Mouse (Mus musculus) urinary bladder, postnatal 4 days (tissue): ENCODE data around the gene Asic2.
A peak's percentile ranks its signal among the peaks of the same experiment; 100 is the strongest.

ENCODE experiments used
- DNase-seq, 2 experiments: peaks; one replicate each; pipeline ENCODE4 v3.0.0; 2021 to 2022; ENCODE audit warnings: low spot score in 2 of 2

Asic2 gene

DNA sequence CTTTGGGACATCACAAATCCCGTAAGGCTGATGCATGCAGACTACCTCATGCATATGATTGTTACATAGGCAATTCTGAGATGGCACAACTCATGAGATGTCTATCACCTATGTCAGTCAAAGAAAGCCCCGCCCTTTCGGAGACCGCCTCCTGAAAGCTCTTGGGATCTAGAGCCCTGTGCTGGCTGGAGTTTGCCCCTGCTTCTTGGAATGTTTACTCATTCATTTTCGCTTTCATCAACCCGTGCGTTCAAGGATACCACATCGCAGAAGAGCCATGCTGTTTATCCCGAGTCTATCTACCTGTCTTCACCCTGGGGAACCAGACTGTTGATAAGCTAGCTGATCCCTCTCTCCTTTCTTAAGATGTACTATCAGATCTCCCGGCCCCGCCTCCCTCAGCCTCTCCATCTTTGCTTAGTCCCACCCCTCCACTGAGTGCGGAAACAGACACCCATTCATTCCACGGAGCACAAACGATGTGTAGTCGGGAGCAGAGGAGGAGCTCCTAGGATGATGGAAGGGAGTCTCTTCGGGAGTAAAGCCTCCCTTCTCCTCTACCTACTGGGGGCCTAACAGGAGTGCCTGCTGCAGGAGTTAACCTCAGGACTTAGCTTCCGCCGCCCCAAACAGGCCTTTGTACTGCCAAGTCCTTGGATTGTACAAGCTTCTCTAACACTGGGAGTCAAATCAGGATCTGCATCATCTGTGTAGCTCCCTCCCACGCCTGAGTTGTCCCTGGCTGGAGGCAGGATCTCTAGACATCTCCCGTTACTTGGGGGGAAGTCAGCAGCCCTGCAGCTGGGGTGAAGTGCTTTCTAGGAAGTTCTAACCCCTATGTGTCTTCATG, 356.1 kb downstream of the Asic2 start:
- no peak for DNase-seq

DNA sequence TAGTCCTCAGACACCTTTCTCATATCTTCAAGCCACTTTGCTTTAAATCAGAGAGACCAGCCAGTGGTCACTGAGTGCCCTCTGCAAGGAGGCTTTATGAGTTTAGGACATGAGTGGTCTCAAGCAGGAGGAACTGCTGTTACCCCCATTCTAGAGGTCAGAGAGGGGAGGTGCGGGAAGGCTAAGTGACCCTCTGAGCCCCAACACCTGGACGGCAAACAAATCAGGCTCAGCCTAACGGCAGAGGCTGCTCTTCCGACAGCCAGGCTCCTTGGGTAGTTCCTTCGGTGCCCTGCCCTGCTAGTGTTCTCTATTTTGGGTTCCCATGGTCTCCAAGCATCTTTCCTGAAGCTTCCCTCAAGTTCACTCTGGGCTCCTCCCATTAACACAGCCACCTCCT, 357.8 kb downstream of the Asic2 start:
- DNase-seq: no peak

DNA sequence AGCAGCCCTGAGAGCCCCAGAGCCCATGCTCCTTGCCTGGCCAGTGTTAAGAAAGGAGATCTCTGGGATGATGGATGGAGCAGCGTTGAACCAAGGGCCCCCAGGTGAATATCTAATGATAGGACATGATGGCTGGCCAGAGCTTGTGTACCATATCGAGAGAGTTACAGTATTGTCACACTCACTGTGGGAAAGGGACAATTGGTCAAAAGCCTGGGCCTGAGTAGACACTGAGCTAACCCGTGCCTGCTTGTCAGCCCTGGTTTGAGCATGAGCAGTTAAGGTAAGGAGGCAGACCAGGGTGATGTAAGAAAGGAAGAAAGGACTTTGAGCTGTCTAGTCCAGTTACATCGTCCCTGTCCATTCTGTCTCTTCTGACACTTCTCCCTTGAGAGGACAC, 365.3 kb downstream of the Asic2 start:
- DNase-seq: peak in 1 of 2 experiments; percentile 50

DNA sequence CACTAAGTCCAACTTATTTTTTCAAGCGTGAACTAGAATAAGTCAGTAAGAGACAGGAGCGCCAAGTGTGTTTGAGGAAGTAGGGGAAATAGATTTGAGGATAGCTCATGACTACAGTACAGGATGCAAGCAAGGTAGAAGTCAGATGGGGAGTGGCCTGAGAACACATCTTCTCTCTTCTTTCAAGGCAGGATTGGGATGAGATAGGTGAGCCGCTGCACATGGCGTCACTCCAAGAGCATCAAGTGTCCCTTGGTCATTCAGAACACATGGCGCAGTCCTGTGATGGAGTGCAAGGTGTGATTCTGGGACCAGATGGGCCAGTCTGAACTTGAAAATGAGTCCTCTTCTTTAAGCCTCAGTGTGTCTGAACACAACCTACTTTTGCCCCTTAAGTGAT, 366.5 kb downstream of the Asic2 start:
- peak in 1 of 2 experiments; percentile 52 for DNase-seq

DNA sequence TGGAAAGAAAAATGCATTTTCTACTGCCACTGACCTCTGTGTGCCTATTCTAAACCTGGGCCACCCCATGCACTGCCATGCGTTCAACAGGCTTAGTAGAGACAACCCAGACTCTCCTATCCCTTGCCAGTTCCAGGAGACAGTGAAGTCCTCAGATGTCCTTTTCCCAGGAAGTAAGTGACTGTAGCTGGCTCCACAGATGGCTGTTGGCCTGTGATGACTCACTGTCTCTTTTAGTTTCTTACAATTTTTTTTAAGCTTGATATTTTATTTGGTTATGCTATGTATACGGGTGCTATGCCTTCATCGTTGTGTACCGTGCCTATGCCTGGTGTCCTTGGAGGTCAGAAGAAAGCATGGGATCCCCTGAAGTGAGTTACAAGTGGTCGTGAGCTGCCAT, 370.7 kb downstream of the Asic2 start:
- DNase-seq: no peak

DNA sequence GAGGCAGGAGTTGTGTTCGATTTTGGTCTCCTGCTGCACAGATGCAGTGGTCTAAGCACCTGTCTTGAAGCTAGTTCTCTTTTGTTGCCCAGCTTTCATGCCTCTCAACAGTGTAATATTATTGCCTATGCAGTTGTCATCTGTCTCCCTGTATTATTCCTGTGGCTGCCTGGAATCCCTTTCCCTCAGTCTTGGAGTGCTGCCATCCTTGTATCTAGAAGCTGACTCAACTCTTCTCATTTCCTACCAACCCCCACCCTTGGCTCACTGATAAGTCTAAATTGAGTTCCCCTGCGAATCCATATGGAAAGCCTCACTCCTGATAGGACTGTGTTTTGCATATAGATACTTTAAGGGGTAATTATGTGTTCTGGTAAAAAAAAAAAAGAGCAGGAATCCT, 373.0 kb downstream of the Asic2 start:
- no peak for DNase-seq

DNA sequence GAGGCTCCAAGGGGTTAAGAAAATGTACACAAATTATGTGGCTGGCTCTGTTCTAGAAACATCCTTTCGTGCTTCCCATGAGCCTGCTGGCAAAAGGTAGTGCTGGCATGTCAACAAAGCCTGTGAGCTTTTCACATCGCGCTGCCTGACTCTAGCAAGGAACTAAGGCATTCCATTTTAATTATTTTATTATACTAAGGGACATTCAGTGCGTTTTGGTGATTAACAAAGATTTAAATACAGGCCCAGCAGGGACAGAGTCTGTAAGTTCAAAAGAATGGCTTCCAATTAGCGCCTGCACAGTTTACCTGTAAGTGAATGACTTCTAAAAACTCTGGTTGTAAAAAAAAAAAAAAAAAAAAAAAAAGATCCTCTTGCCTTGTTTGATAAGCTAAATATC, 375.5 kb downstream of the Asic2 start:
- no peak for DNase-seq

DNA sequence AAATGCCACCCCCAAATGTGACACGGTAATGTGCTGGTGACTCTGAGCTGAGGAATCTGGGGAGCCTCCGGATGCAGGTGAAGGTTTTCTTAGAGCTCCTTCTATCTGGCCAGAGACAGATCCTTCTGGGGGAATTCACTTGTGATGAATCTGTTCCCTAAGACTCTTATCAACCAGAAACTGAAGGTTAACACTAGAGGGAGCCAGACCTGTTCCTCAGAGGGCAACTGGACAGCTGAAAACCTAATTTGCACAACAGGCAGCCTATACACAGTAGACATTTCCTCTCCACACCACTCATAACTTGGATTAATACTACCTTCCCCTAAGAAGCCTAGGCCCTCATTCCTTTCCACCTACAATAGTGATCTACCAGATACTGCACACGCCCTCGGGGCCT, 377.3 kb downstream of the Asic2 start:
- DNase-seq: no peak

DNA sequence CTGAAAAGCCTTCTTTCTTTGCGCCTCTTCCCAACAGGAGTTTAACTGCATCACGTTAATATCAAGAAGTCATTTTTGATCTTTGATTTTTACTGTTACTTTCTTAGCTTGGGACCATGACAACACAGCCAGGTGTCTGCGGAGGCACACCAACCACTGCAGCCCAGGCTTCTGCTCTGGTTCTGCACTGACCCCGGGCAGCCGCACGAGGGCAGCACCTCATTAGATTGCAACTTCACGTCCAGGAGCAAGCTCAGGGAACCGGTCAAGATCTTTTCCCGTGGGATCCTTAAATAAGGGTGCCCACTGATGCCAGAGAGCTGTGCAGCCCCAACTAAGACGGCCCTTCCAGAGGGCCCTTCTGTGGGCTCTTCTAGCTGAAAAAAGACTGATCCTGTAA, 379.6 kb downstream of the Asic2 start:
- DNase-seq: peak in 1 of 2 experiments; percentile 32

DNA sequence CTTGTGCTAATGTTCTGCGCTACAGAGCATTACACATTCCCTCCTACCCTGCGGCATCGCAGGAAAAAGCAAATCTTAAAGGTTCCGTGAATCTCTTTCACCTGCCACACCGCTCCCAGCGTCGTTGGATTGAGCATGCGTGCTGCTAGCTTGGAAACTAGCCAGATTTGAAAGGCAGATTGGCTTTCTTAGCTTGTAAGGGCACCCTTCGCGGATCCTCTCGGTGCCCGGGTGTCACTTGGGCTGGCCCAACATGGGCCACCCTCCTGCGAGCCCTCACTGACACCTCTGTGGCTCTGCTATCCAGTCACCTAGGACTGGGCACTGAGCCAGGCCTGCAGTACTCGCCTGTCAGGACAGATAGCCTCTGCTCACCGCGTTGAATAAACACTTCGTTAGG, 380.3 kb downstream of the Asic2 start:
- DNase-seq: no peak

DNA sequence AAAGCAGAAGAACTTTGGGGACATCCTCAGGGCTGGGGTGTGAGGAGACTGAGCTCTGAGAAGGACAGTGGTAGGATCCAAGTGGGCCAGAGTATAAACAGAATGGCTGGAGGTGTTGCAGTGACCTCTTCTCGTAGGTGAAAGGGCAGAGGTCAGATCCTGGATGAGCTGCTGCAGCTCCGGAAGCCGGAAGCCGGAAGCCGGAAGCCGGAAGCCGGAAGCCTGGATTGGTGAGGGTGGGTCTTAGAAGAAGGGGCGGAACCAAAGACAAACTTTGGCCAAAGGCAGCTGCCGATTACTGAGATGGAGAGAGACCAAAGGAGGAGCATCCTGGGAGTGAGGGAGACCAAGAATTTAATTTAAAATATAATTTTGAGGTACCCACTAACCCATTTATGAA, 381.1 kb downstream of the Asic2 start:
- no peak for DNase-seq

DNA sequence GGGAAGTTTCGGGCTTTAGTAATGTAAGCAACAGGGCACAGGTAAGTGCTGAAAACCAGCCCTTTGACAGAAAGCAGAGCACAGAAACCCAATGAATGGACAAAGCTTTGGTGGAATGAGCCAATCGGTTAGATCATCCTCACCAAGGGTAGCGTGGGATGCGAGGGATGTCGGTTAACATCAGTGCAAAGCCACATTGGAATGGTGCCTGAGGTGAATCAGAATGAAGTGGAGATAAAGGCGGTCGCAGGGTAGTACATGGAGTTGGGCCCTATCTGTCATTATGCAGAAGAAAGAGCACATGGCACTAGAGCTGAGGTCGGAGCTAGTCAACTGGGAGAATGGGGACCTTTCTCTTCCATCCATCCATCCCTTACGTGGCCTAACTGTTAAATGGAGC, 383.8 kb downstream of the Asic2 start:
- no peak for DNase-seq

DNA sequence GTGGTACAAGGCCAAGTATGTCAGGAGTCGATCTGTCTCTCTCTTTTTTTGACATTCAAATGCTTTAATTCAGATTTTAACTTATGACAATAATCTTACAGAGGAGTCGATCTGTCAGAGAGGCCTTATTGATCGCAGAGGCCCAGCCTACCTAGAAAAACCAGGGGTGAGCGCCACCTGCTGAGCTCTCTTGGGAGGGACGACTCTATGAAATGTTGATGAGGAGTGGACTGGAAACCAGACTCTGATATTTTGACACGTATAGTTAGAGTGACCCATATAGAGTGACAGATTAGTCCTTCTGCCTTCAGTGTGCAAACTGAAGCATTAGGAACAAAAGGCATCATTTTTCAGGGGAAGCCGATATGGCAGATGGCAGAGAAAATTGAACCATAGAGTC, 385.1 kb downstream of the Asic2 start:
- no peak for DNase-seq

DNA sequence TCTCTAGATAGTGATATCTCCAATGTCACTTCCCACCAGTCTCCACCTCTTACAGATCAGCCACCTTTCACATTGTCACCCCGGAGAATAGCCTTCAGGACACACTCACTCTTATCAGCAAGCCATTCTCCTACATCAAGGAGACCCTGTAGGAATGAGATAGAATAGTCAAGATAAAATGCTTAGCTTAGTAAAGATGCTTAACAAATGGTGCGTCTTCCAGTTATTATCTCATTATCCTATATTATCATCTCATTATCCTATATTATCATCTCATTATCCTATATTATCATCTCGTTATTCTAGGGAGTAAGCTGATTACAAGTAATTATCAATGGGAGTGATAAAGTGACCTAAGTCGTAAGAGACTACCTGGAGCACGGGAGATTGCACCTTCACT, 386.1 kb downstream of the Asic2 start:
- DNase-seq: no peak

DNA sequence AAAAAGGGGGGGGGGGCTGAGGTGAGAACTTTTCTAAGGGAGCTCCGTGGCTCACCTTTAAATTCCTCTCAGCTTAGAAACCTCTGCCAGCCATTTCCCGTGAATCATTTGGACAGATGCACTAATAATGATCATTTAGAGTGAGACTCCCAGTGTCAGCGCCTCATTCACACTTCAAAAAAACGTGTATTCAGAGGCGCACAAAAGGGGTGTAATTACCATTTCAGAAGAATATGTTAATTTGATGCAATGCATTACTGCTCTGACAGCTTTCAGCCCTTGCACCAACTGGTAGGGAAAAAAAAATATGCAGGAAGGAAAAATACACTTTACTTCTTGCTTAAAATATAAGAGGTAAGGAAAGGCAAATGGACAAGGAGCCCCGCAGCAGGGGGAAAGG, 388.5 kb downstream of the Asic2 start:
- DNase-seq: no peak

DNA sequence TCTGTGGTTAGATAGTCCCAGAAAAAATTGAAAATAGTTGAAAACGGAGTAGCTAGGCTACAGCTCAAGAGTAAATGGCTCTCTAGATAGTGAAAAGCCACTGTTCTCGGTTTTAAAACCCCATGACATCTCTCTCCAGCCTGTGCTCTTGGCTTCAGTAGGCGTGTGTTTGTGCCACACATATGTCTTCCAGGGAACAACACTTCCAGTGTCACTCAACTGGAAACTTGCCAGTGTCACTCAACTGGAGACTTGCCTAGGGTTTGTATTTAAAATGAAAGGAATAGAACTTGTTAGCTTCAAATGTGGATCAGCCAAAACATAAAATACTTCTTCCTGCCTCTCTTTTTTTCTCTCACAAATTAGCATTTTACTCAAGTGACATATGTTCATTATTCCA, 397.9 kb downstream of the Asic2 start:
- DNase-seq: no peak

DNA sequence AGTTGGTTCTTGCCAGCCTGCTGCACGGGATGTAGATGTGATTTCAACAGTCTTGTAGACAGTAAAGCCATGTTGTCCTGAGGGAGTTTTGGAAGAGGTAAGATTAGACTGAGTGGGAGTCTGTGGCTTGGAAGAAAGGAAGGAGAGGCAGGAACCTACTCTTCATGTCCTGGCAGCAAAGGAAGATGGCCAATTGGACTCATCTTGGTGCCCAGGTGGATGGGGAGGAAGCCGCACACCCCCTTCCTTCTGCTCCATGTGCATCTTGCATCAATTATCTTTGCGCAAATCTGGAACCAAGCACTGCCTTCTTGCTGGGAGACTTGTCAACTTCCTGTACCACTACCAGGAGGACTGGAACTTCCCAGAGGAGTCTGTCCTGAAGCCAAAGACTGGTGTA, 403.4 kb downstream of the Asic2 start:
- no peak for DNase-seq

DNA sequence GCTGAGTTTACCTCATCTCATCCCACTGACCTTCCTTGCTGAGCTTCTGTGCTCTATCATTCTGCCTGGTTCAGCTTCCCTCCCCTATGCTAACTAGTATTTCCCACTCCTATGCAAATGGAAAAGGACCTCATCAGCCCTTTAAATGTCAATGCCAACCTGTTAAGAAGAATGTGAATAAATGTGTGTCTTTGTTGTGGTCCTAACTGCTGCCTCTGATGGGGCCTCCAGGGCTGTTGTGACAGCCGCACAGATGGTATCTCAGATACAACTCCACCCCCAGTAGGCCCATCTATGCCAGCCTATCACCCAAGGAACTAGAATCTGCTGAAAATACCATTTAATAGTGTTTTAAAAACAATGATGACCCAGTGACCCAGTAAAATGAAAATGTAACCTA, 407.9 kb downstream of the Asic2 start:
- no peak for DNase-seq

DNA sequence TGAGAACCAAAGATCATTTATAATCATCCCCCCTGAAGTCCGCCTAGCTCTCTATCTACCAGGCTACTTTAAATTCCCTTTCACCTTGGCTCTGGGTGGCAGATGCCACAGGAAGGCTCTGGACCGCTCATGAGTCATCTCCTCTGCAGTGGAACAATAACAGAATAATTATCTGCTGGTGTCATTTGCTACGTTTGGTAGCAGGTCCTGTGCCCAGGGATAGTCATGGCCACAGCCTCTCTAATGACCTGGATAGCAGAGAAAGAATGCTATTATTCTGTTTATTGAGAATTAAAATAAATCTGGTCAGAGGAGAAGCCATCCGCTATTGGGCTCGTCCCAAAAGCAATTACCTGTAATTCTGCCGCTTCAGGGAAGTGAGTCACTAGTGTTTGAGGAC, 425.1 kb downstream of the Asic2 start:
- no peak for DNase-seq

DNA sequence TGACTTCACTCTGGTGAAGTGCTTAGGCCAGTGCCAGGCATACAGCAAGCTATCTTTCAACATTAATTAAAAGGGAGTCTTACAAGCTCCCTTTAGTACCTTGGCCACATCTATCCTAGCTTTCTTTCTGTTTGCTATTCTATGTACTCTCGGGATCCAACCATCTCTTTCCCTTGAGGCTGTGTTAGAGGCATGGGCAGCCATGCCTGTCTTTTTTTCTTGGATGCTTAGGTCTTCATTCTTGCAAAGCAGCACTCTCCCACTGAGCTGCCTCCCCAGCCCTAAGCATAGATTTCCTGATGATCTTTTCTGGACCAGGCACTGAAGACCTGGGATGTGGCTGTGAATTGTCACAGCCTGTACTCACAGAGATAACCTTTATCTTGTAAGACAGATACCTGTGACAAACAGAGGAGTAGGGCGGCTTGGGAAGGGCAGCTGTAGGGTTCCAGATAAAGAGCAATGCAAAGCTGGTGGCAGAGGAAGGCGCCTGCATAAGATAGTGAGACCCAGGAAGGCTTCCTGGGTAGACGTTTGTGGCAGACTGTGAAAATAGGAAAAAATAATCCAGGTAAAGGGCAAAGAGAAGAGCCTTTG, 433.0 kb downstream of the Asic2 start:
- DNase-seq: no peak

DNA sequence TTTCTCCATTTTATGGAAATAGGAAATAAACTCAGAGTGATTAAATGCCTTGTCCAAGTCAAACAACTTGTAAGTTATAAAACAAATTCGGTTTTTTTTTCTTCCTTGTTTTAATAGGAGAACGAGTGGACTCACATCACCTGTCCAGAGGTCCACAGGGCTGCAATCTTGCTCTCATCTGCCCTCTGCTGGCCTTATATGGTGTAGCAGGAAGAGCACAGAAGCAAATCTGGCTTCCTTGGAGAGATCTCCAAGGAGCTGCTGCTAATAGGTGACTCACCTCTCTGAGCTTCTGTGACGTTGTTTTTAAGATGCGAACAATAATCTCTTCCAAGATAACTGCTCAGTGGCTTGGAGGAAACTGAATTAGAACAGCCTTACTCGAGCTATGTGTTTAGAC, 433.6 kb downstream of the Asic2 start:
- peak in 1 of 2 experiments; percentile 64 for DNase-seq

DNA sequence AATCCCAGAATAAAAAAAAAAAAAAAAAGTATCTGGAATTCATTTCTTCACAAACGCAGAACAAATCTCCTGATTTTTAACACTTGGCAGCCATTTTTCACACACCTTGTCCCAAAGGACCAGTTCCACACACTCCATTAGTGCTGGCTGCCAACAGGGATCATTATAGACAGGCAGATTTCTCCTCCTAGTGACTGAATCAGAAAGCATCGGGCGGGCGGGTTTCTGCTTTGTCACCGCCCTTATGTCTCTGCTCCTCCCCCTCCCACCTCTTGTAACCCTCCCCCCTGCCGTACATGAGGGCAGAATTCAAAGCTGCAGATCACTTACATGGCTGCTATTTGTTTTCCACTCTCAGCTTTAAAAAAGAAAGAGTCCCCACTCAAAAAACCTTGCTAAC, 436.4 kb downstream of the Asic2 start:
- no peak for DNase-seq

DNA sequence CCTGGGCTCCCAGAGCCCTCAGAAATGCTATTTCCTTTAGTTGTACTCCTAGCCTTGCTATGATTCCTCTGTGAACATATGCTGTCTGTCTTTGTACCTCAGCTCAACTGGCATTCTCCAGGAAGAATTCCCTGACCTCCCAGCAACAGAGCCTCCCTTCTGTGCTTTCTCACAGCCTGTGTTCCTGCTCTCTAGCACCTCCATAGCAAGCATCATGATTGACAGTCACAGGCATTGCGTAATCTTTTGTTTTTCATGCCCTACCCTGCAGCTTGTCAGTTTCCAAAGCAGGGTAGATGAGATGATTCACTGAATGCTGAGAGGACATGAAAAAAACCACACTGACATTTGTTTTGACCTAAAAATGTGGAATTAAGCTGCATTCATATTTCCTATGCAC, 445.3 kb downstream of the Asic2 start:
- no peak for DNase-seq

DNA sequence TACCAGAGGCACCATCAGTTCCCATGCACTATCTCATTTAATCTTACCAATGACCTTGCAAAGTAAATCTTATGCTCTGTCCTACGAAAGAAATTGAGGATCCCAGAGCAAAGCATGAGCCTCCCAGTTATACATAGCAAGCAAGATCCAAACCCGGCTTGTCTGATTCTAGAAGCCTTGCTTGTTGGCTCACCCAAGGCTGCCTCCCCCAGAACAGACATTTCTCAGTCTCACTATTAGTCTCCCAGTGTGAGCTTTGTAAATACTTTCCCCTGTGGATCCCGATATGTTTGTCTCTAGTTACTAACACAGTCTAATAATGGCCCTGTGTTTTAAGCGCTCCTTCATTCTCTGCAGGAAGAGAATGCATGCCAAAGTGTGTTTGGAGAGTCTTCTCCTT, 446.4 kb downstream of the Asic2 start:
- DNase-seq: no peak
